Mouse (Mus musculus): ENCODE measurements at regions not wholly inside any gene's neighbourhood (a gene's known extent, or its start where the extent isn't known, plus 50 kb on each side); places are given as distances from the start of the nearest gene placed in this dataset.

DNA sequence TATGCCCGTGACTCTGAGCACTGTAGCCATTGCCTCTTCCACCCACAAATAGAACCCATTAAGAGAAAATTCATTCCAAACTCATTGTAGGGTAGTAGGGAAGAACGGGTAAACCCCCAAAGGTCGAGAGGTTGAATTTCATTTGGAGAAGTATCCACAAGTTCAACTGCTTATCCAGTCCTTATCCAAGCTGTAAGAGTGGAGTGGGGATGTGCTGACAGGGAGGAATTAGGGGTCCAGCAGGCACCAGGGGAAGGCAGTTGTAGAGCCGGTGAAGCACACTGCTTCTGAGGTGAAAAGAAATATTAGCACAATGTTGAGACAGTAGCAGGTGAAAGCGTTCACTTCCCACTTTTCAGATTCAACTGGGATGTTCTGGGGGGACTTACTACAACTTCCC lies 71.7 kb upstream of the Hand2 start:
- H3K27ac ChIP-seq (ENCODE audit: insufficient read depth, low read depth): no peak overlapping the region
- no peak overlapping the region for H3K9ac ChIP-seq (ENCODE audit: insufficient read depth, low read depth)
- H3K27me3 ChIP-seq (replicated peaks): no peaks in the 10 kb centered on the region
- DNase-seq (ENCODE audit: extremely low read depth): no peak
- dilution Hi-C loops (cut with MboI; ENCODE audit: extremely low pct_ligation_motif_present, extremely low pct_unique_long_range_greater_than_20kb, low sequenced_read_pairs) (no loop called here), in situ Hi-C loops (cut with MboI; ENCODE audit: low pct_ligation_motif_present, low pct_unique_long_range_greater_than_20kb, low sequenced_read_pairs) (no loop called here)
- no peaks in the 10 kb centered on the region for H3K79me2 ChIP-seq (replicated peaks; ENCODE audit: control insufficient read depth, extremely low read depth, insufficient read depth, poor library complexity, severe bottlenecking)
- no peaks in the 10 kb centered on the region for H3K9me3 ChIP-seq (replicated peaks; ENCODE audit: low read length)
- no peaks in the 10 kb centered on the region for H3K36me3 ChIP-seq (replicated peaks in 1 of 2; ENCODE audit: control insufficient read depth in 1 of 2, insufficient read depth in 1 of 2, low read length in 1 of 2)
- H3K4me1 ChIP-seq (ENCODE audit: control insufficient read depth in 1 of 2, insufficient read depth in 2 of 2): no peaks in the 10 kb centered on the region
- no peak overlapping the region for H3K4me2 ChIP-seq (ENCODE audit: insufficient read depth, low read depth, poor library complexity, severe bottlenecking)
- H3K4me3 ChIP-seq (replicated peaks in 1 of 3; ENCODE audit: low read depth in 2 of 3, low read length in 2 of 3, poor library complexity in 1 of 3): no peak overlapping the region
- no peak for TF ChIP-seq JUN (IDR thresholded peaks at IDR 0.05; ENCODE audit: insufficient read depth, low read depth, low read length)
- TF ChIP-seq ZNF384 (IDR thresholded peaks at IDR 0.05; ENCODE audit: low read depth, low read length): no peak
- TF ChIP-seq CHD1 (IDR thresholded peaks at IDR 0.05; ENCODE audit: low read depth, low read length): no peak
- no peak for TF ChIP-seq ELF1 (IDR thresholded peaks at IDR 0.05; ENCODE audit: low read depth, low read length)
- TF ChIP-seq PAX5 (IDR thresholded peaks at IDR 0.05; ENCODE audit: low read length): no peak
- no peak for TF ChIP-seq UBTF (IDR thresholded peaks at IDR 0.05; ENCODE audit: low read depth, low read length)
- no peak for TF ChIP-seq CTCF (conservative IDR thresholded peaks at IDR 0.05 in 1 of 2, IDR thresholded peaks at IDR 0.05 in 1 of 2; ENCODE audit: low read depth in 2 of 2, low read length in 2 of 2)
- TF ChIP-seq MXI1 (IDR thresholded peaks at IDR 0.05; ENCODE audit: low read depth, low read length): no peak
- TF ChIP-seq MAX (IDR thresholded peaks at IDR 0.05; ENCODE audit: low read length): no peak
